In the genomic region with DNA sequence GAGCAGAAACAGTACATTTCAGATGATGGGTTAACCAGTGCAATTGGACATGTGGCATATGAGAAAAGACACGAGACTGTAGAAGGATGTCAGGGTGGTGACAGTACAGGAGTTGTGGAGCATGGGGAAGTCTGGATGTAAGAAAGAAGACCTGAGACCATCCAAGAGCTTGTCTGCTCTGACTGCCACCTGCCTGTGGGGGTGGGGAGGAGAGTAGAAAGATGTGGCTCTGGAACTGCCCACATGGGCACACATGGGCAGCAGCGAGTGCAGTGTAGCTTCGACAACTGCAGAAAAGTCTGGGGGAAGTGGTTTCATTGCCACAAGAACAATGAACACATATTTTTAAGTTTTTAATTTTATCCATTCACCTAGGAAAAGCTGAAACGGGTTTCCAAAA, we compare ENCODE assay signal across 8 mouse cellular contexts. TPM values are rescaled to one million over a fixed set of nuclear protein-coding genes. Genes with fewer than 3 reads are reported as not detected.
DNase-seq lines count a peak whose midpoint lies in the region; ATAC-seq lines count a peak whose summit lies in the region.

No protein-coding gene starts in this region.

- H3K27me3 ChIP-seq in erythroblast, embryonic 14.5 days (ENCODE audit: control insufficient read depth): no peaks in the 10 kb centered on the region
- no peaks in the 10 kb centered on the region for H3K27me3 ChIP-seq in limb, embryonic 15.5 days

- 27% methylated on average over 4 of the region's 4 CpGs for WGBS in limb, embryonic 15.5 days

- H3K4me1 ChIP-seq in erythroblast, embryonic 14.5 days (ENCODE audit: control insufficient read depth): peaks cover 88% of the 10 kb centered on the region
- peaks cover 57% of the 10 kb centered on the region for H3K4me1 ChIP-seq in limb, embryonic 15.5 days

- H3K4me3 ChIP-seq in erythroblast, embryonic 14.5 days (replicated peaks): peak overlapping the region; percentile 85
- peak overlapping the region; percentile 81 for H3K4me3 ChIP-seq in limb, embryonic 15.5 days

- no peaks in the 10 kb centered on the region for H3K9me3 ChIP-seq in erythroblast, embryonic 14.5 days (ENCODE audit: control insufficient read depth, low read length)
- H3K9me3 ChIP-seq in limb, embryonic 15.5 days: no peaks in the 10 kb centered on the region

- peak overlapping the region; percentile 82 for H3K4me2 ChIP-seq in limb, embryonic 15.5 days

- no peak overlapping the region for H3K9ac ChIP-seq in limb, embryonic 15.5 days

- H3K27ac ChIP-seq in limb, embryonic 15.5 days: peak overlapping the region; percentile 95

- H3K36me3 ChIP-seq in erythroblast, embryonic 14.5 days (ENCODE audit: control insufficient read depth): peaks cover 54% of the 10 kb centered on the region
- H3K36me3 ChIP-seq in limb, embryonic 15.5 days: no peaks in the 10 kb centered on the region

- peak; percentile 42 for DNase-seq in embryo, embryonic 10.5 days (ENCODE audit: low spot score)
- no peak for DNase-seq in embryo, embryonic 10 days (ENCODE audit: low spot score)
- peak; percentile 50 for DNase-seq in A20 (ENCODE audit: low read depth, low spot score)
- peak; percentile 66 to 80 for DNase-seq in spleen, postnatal 4 days (ENCODE audit: low spot score in 2 of 2)
- no peak for DNase-seq in layer of hippocampus, adult 9-10 months (ENCODE audit: low spot score)
- no peak for DNase-seq in right cerebral cortex, postnatal 10 days (ENCODE audit: low spot score in 2 of 2)

- ATAC-seq in limb, embryonic 15.5 days (ENCODE audit: insufficient number of reproducible peaks, low FRiP score, low TSS enrichment, low read depth): no peak

RNA-seq across cellular contexts. Expression of a gene that starts 10.7 kb away (rescaled TPM):
- polyA plus RNA-seq in erythroblast, embryonic 14.5 days (2012): 3.1 and 3.2 TPM in 2 replicates
- polyA plus RNA-seq in limb, embryonic 15.5 days (2015; fragmentation: Nextera tagmentation; extraction: Ambion mirVana): 16.5 and 18.1 TPM in 2 replicates

RNA-seq across cellular contexts. Expression of a gene that starts 35.2 kb away (rescaled TPM):
- polyA plus RNA-seq in erythroblast, embryonic 14.5 days (2012): 9.1 and 10.7 TPM in 2 replicates
- 62.5 and 69.4 TPM in 2 replicates for polyA plus RNA-seq in limb, embryonic 15.5 days (2015; fragmentation: Nextera tagmentation; extraction: Ambion mirVana)

RNA-seq across cellular contexts. Expression of a gene that starts 35.3 kb away (rescaled TPM):
- 0.06 and 0.17 TPM in 2 replicates for polyA plus RNA-seq in erythroblast, embryonic 14.5 days (2012)
- 3.2 and 3.8 TPM in 2 replicates for polyA plus RNA-seq in limb, embryonic 15.5 days (2015; fragmentation: Nextera tagmentation; extraction: Ambion mirVana)

RNA-seq across cellular contexts. Expression of a gene that starts 48.8 kb away (rescaled TPM):
- 0.06 and 0.42 TPM in 2 replicates for polyA plus RNA-seq in erythroblast, embryonic 14.5 days (2012)
- polyA plus RNA-seq in limb, embryonic 15.5 days (2015; fragmentation: Nextera tagmentation; extraction: Ambion mirVana): 0.73 and 1.1 TPM in 2 replicates

Comparison
In these comparisons a context has a peak if more than half of its experiments do, and no peak if none do; other contexts are left out.
1. DNase-seq: peak in embryo, embryonic 10.5 days (single experiment), A20 (single experiment) and spleen, postnatal 4 days (2 of 2); none in embryo, embryonic 10 days (single experiment), layer of hippocampus, adult 9-10 months (single experiment) and right cerebral cortex, postnatal 10 days (0 of 2).